Mouse (Mus musculus) frontal cortex, postnatal 14 days (tissue): Measurements from ENCODE around the gene Arl15.

ENCODE experiments used
- DNase-seq, 2 experiments: peaks; one replicate each; pipeline ENCODE4 v3.0.0; 2022; ENCODE audit warnings: low spot score in 2 of 2

Arl15 gene

GRCm38 (mm10) chr13:114095440-114095839 is 301.1 kb downstream of the Arl15 start:
- DNase-seq: no peak

- no peak for DNase-seq
These were observed 302.1 kb downstream of the Arl15 start for GRCm38 (mm10) chr13:114096386-114096785.

- DNase-seq: no peak
These were observed 306.9 kb downstream of the Arl15 start for GRCm38 (mm10) chr13:114101155-114101554.

GRCm38 (mm10) chr13:114106083-114106482 is 311.8 kb downstream of the Arl15 start:
- DNase-seq: no peak

DNA sequence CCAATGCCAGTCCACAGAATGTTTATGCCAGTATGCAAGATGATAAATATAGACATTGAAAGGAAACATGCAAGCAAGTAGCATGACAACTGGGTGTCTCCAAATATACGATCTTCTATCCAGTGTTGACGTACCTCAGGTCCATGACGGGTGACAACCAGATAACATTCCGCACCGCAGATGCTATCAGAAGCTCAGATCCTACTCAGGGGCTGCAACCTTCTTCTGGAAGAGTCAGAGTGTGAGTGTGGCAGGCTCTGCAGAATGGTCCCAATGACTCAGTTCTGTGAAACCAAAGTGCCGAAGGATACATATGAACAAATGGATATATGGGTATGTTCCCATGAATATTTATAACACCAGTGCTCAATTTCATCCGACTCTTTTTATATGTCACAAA is 313.2 kb downstream of the Arl15 start:
- no peak for DNase-seq

- DNase-seq: no peak
These were observed 315.1 kb downstream of the Arl15 start for GRCm38 (mm10) chr13:114109441-114109840.

DNA sequence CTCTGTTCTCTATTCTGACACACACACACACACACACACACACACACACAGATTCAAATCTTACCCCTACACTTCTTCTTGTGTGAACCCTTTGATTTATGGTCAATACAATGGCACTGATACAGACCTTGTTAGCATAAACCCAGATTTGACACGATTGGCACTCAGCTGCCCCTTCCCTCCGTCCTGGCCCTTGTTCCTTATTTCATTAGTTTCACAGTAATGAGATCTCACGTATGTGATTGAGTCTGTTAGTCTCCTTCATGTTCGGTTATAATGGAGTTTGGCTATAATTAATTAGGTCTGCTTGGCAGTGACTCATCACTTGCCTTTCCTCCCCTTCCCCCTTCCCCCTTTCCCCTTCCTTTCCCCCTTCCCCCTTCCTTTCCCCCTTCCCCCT is 315.5 kb downstream of the Arl15 start:
- no peak for DNase-seq

GRCm38 (mm10) chr13:114113516-114113915 is 319.2 kb downstream of the Arl15 start:
- DNase-seq: no peak

DNA sequence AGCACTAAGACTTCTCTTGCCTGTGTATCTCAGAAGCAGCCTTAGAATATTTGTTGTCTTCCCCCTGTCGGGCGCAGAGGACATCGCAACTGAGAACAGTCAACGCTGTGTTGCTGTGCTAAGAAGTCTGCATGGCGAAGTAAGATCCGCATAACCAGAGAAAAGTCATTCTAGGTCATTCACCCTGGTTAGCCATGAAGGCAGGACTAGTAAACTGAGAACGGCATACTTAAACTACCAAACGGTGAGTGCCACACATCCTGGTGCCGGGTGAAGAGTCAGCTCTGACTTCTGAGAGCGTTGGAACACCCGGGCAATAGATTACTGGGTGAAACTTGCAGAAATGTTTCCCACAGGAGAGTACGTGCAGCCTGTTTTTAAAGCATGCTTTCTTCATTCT is 320.3 kb downstream of the Arl15 start:
- DNase-seq: no peak

- DNase-seq: no peak
These were observed 320.8 kb downstream of the Arl15 start for GRCm38 (mm10) chr13:114115106-114115505.

DNA sequence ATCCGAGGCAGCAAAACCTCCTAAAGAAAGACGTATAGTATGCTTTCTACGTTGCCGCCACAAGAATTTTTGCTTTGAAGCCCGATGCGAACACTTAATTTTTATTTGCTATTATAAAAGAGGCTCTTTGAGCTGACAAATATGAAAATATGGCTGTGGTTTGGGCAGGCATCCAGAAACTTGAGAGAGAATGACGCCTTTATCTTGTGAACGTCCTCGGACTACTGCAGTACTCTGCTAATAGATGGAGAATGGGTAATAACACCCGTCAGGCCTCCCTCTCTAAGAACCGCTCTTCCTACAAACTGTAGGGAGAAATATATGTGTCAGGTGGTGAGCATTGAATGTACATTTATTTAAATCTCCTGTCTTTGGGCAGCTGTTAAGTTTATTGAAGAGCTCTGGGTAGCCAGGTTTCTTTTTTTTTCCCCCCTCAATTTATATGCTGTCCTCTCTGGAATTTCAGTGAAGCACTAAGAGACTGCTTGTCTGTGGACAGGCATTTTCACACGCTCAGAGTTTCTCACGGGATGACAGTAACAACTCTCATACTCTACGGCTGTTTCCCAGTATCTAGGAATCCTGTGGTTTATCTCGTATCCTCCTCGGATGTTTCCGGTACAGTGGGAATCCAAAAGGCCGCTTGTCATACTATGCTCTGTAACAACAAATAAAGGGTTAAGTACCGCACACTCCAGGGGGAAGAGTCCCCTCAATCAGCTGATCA is 324.0 kb downstream of the Arl15 start:
- DNase-seq: no peak

- no peak for DNase-seq
These were observed 325.5 kb downstream of the Arl15 start for GRCm38 (mm10) chr13:114119816-114120215.

DNA sequence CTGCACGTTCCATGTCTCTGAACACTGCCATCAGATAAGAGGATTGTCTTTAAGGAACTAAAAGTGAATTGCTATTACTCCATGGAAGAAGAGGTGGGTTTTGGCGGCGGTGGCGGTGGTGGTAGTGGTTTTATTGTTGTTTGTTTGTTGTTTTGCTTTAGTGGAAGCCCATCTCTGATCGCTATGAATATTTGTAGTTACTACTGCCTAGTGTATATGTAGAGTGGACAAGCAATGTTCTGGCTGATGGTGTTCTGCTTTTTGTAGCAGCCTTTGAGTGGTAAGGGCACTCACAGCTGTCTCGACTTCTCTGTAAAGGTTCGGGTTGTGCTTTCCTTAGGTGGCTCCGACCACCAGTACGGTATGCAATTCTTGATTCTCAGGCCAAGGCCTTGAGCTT is 327.3 kb downstream of the Arl15 start:
- DNase-seq: no peak

GRCm38 (mm10) chr13:114123391-114123790 is 329.1 kb downstream of the Arl15 start:
- no peak for DNase-seq

DNA sequence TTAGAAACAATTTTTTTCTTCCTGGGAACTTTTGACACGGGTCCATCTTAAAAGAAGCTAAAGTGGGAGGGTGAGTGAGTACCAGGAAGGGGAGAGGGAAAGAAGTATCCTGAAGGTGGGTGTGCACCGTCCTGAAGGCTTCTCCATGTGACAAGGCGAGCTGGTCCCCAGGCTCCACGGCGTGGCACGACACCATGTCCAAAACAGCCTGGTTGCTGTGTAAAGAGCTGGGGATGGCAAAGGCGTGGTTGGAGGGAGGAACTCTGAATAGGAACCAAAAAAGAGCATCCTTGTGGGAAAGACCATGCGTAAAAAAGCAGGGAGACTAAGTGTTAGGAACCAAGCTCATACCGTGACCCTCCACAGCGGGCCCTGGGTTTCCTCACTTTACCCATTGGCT is 330.1 kb downstream of the Arl15 start:
- DNase-seq: no peak

GRCm38 (mm10) chr13:114124991-114125390 is 330.7 kb downstream of the Arl15 start:
- no peak for DNase-seq

DNA sequence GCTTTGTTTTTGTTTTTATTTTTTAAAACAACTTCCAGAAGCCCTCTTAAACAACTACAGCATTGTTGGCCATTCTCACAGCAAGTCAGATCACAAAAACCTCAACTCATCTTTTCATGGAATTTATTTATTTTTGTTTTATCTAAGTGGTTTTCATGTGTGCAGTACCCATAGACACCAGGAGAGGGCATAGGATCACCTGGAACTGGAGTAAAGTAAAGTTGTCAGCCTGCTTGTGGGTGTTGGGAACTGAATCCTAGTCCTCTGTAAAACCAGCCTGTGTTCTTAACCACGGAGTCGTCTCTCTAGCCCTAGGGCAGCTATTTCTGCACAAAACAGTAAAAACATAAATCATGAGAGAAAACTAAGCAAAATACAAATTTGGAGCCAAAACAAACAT is 334.1 kb downstream of the Arl15 start:
- no peak for DNase-seq

DNA sequence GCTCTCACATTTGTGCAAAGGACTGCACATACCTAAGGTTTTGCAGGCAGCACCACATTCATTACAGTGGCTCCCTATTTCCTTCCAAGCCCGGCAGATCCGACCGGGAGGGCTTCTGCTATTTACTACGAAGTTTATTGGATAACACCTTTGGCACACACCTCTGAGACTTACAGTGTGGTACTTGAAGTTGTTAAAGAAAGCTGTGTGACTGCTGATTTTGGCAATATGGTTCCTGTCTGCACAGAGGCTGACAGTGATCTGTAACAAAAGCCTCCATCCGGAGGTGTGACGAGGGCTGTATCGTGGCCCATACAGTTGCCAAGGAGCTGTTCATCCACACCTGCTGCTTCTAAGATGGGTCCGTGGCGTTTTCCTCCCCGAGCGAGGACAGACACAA is 335.7 kb downstream of the Arl15 start:
- no peak for DNase-seq

DNA sequence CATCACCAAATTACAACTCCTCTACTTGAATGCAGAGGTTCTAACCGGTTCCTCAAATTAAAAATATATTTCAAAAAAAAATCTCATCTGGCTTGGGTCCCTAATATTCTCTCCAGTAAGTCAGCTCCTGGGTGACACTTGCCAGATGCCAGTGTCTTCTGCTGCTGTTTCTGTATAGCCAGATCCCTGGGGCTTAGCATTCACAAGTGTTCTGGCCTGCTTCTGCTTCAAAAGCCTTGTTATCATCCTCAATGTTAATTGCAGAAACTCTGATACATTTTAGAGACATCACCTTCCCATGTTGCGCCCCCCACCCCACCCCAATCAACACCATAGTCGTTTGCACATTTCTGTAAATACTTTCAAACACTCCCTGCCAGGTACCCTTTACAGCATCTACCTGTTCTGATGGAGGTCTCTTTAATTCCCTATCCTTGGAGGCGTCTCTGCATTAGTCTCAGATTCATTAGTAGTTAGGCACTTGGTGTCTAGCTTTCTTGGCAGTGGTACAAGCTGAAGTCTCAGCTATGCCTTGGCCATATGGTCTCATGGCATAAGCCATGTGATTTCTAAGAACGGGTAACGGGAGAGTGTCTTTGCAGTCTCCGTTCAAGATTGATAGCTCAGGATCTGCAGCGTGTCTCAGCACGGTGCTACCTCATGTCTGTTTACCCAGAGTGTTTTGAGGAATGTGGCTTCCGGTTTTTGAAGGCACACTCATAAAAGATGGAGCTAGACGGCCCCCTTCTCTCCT is 336.4 kb downstream of the Arl15 start:
- DNase-seq: no peak

DNA sequence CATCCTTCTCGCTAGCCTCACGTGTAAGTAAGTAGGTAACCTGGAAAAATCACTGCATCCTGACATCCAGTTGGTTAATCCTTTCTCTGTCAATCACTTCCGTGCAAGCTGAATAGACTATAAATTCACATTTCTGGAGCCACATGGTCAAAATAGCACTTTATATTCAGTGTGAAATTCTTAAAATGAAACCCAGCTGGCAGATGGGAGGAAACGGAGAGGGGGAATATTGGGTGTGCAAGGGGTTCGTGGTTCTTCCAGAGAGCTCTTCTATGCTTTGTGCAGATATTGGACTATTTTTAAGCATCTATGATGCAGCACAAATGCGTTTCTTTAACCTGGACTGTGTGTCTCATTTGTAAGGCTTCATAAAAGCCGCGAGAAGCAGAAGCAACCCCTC is 344.6 kb downstream of the Arl15 start:
- DNase-seq: no peak

- no peak for DNase-seq
These were observed 345.3 kb downstream of the Arl15 start for GRCm38 (mm10) chr13:114139570-114139969.

DNA sequence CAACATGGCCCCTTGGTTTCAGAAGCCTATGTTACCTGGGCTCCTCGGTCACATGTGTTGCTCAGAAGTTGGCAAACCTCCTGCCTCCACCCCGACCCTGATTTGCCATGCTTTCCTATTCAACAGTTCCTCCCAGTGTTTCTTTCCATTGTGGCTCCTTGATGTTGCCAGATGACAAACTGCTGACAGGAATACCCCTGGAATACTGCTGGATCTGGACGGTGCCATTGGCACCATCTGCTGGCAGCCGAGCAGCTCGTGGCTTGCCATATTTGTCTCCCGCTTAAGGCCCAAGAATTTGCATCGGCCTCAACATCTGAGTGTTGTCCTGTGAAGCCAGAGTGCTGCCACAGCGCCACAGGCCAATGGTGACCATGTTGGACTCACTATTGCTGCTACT is 348.5 kb downstream of the Arl15 start:
- DNase-seq: no peak

DNA sequence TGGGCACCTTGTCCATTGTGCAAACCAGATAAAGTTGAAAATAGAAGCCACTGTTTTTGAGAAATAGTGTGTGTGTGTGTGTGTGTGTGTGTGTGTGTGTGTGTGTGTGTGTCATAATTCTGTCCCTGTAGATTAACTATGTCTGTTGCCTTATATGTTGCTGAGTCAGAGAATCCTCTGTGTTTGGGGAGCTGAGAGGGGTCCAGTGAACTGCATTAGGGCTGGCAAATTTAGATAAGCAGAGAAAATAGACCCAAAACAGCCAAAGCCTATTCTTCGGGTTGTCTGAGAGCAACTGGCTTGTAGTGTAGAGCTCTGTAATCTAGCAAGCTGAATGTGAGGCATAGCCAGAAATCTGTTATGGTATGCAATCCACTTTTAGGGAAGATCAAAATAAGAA is 348.9 kb downstream of the Arl15 start:
- no peak for DNase-seq
